Mouse (Mus musculus) megakaryocyte-erythroid progenitor cell, adult 5-6 weeks (primary cell): Measurements from ENCODE around the gene Cpb1. TPM values are rescaled to one million over a fixed set of nuclear protein-coding genes. Genes with fewer than 3 reads are reported as not detected.

Experiments used
- ATAC-seq: replicated peaks from 2 replicates; pipeline ENCODE4 v1.8.0; 2016; ENCODE audit warnings: mild to moderate bottlenecking, inconsistent platforms; ENCODE audit not compliant: severe bottlenecking, poor library complexity, low FRiP score, low TSS enrichment
- total RNA-seq, 2 experiments: library from RNA; stranded (forward) in 1 of 2; stranded (reverse) in 1 of 2; fragments of 200-1000, 215-1000 nt in 1 of 2; fragments of >200 nt in 1 of 2; fragmentation: Nextera tagmentation in 1 of 2; gene quantifications; 2 replicates each; pipeline ENCODE4 v1.2.3; 2014 to 2017

The Cpb1 gene
- not detected in 2 replicates for total RNA-seq (2014; fragmentation: Nextera tagmentation)
- total RNA-seq (2017), result not detected in 2 replicates

DNA sequence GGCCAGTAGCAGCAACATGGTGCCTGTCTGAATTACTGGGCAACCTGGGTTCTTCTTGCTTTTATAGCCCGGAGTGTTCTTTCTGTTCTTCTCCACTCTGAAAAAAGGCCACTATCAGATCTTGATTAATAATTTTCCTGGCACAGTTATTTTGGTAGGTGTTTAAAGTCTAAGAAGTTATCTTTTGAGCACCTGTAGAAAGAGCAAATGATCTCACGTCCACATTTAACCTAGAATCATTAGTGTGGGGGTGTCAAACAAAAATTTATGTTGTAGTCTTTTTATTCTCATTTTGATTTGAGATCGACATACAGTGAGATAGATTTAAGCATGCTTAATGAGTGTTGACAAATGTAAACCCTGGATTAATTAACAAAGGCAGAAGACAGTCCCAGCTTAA lies at the start of gene Cpb1:
Gene Cpb1, minus strand, starts transcription at position 101 of the 400 bp plus-strand sequence.
- ATAC-seq, result no peak

DNA sequence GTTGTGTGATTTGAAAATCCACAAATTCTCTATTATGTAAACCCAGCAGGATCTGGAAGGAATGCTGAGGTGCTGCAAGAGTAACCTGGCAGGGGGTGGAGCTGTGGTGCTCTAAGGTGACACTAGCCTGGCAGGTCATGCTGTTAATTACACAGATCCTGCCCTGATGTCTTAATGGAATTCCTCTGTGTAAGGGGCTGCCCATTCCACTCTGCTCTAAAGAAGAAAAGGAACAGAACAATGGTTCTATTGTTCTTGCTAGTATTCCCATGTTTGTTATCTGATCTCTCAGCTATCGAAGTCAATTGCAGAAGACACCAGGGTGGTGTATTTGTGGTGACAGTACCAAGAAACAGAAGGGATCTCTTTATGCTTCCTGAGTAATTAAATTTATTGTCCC lies 41.7 kb upstream of the Cpb1 start:
- ATAC-seq, result no peak

DNA sequence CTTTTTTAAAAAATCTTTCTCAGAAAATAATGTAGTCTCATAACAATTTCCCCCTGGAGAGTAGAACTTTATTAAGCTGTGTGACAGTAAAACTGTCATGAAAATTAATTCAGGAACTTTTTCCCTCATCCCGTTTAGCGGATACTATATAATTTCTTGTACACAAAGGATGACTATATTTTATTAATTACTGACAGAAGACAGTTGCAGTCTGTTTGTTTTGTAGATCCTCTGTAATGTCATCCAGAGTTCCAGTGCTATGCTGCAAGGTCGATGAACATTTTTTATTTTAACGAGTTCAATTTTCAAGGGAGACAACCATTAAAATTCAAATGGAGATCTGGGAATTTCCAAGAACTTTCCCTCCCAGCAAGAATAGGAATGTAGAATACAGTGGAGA lies 33.6 kb upstream of the Cpb1 start:
- no peak for ATAC-seq

DNA sequence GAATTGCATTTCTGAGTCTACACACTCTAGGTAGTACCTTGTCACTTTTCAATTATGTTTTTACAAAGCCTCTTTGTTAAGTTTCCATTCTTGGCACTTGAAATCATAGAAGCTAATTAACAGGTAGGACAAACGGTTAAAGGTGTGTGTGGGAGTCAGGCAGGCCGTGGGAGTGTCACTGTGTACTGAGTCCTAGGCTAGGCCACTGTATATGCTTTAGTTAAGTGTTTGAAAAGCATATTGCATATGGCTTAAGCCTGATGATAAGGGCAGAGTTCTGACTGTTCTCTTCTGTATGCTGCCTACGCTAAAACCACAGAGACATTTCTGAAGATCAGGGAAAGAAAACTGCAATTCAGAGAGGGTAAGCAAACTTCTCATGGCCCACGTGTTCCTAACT lies 31.7 kb upstream of the Cpb1 start:
- no peak for ATAC-seq

DNA sequence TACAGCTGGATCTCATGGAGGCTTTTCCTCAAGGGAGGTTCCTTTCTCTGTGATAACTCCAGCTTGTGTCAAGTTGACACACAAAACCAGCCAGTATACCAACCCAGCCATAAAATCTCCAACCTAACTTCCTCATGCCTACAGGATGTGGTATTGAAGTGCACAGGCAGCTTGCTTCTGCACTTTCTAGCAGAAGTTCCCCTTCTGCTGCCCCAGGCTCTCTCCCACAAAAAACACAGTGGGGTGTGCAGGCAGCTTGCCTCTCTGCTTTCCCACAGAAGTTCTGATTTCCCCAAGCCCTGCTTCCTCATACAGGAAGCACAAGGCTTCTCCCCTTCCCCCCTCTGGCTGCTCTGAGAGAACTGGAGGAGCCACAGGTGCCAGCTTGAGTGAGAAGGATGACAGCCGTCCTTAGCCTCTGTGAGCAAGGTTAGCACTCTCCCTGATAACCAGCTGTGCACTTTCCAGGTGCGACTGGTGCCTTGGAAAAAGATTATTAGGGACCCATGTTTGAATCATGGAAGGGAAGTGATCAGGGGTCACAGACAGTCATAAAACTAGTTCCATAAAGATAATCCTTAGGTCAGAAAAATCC lies 29.3 kb upstream of the Cpb1 start:
- ATAC-seq, result 0 out of 2 replicates have a peak, but pooled peaks have one; percentile 47

DNA sequence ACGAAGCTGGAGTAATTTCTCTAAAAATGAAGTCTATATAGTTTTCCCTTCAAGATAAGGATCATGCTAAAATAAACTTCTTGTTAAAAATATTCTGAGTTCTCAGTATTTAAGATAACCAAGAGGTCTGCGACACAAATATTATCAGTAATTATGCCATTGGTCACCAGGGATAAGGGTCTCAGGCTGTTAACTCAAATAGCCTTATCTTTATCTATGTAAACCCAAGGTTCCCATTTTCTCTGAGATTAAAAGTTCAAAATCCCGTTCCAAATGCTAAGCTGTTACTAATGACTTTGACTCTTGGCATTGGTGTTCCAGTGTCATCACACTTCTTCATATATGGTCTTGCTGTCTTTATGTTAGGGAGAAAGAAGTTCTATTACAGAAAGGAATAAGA lies 20.0 kb upstream of the Cpb1 start:
- ATAC-seq, result no peak

DNA sequence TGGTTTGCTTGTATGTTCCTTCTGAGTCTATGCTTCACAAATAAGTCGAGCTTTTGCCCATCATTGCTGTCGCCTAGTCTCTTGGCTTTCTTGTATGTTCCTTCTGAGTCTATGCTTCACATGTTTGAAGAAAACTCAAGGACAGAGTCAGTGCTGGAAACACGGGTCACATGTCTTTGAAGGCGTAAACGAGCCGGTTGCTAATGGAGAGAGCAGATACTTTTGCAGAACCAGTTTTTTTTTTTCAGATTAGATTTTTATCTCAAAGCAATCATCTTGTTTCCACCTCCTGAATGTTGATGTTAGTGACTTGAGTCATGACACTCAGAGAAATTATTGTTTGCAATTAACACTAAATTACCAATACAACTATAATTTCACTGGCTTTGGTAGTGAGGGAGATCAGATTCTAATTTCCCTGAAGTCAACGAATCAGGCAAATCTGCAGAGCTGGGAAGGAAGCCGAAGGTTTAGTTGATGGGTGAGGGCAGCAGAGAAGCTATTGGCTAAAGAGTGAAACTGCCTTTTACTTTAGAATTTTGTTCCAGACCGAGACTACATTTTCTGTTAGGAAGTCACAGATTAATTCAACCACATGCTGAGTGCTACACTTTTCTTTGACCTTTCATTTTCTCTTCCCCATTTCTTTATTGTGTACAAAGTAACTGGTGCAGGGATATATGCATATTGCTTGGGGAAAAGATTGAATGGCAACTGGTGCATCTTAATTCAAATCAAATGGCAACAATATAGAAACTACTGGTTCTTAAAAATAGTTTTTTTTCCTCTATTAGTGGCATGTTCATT lies 19.2 kb upstream of the Cpb1 start:
- no peak for ATAC-seq

DNA sequence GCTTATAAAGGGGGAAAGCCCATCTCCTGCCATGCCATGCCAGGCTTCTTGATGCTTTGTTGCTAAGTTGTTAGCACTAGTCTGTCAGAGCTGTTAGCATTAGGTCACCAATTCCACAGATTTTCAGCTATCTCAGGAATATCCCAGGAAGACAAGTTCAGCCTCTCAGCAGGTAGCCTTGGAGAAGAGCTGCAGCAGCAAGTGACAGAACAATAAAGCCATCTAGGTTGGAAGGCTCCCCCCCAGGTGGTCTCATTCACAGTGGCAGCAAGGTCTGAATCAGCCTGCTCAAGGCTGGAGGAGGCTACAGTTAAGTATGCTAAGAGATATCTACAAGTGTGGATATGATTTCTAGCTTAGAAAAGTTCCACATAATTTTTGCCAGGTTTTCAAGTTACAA lies 15.8 kb upstream of the Cpb1 start:
- no peak for ATAC-seq

DNA sequence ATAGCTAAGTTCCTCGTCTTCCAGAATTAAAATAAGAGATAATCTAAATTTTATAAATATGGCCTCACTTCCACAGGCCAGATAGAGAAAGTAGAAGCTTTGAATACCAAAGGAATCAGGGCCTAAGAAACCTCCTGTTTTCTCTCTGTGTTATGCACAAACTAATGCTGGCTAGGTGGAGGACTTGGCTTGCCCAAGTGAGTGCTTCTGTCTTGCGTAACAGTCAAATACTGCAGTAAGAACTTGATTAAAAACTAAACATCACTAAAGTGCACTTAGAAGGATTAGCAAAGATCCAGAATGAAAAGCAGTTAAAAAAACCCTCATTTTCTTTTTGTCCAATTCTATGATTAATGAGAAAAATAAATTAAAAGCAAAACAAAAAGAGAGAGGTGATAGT lies 13.2 kb upstream of the Cpb1 start:
- no peak for ATAC-seq

DNA sequence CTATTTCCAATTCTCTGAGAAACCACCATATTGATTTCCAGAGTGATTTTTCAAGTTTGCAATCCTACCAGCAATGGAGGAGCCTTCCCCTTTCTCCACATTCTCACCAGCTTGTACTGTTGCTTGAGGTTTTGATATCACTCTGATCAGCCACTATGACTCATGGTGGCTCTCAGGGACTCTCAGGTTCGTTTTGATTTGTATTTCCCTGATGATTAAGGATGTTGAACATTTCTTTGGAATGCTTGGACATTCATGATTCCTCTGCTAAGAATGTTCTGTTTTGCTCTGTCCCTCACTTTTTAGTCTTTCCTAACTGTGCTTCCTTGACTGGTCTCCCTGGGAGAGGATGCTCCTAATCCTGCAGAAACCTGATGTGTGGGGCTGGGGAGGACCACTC lies 6.3 kb upstream of the Cpb1 start:
- ATAC-seq, result no peak

DNA sequence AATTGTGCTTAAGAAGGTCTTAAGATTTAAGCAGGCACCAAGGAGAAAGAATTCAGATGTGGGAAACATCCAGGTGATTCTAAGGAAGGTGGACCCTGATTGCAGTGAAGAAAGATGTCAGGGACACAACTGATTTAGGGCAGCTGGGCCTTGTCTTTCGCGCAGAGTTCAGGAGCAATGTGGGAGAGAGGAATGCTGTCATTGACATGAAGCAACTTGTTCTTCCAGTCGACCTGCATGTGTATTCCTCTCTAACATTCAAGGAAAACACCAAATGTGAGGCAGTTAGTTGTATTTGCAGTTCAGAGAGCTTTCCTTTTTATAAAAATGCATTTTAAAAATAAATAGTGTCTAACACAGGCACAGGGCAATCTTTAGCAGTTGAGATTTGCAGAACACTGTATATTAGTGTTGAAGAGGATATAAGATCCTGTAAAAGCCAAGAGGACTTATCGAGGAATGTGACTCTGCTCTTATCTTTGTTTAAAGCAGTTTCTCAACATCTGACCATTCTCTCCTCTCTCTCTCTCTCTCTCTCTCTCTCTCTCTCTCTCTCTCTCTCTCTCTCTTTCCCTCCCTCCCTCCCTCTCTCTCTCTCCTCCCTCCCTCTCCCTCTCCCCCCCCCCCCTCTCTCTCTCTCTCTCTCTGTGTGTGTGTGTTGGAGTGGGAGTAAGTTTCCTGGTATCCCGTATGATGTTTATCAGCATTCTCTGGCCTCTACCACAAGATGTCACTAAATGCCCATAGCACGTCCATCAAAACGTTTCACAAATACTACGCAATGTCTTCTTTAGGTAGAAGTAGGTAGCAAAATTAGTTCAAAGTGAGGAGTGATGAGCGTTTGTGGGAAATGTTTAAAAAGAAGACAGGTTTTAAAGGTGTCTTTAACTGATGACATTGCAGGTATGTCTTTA lies 20.7 kb downstream of the Cpb1 start:
- ATAC-seq, result no peak

DNA sequence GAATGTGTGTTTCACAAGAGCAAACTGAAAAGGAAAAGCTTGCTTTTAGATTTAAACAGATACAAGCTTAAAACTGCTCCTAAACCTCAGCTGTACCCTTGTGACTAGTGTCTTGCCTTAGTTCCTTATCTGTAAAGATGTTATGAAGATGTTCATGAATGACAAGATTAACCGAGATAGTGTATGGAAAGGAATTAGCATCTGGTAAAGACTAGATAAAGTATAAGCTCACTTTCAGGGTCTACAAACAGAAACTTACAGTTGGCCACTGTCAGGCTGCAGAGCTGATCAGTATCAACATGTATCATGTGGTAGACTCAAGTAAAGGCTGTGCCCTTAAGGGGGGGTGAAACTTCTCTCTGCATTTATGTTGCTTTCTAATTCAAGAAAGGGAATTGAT lies 31.6 kb downstream of the Cpb1 start:
- ATAC-seq, result peak; percentile 74

DNA sequence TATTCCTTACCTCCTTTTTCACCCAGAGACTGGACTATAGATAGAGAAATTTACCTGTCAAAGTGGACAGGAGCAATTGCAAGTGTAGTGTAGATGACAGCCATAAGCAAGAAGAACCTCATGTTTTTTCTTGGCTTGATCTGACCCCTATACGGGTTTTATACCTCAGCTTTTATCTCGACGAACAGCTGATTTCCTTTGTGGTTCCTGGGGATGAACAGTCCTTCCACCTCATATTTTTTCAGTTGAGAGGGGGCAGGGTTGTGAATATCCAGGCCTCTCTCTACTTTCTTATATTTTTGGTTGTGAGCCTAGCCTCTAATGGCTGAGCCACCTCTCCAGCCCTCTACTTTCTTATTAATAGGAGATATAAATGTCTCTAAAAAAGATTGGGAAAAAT lies 33.5 kb downstream of the Cpb1 start, which contains the start of gene Cpa3:
Gene Cpa3, minus strand, starts transcription at position 132 of the 400 bp plus-strand sequence.
- ATAC-seq, result peak; percentile 56; the same call in 1 of the 2 replicates

DNA sequence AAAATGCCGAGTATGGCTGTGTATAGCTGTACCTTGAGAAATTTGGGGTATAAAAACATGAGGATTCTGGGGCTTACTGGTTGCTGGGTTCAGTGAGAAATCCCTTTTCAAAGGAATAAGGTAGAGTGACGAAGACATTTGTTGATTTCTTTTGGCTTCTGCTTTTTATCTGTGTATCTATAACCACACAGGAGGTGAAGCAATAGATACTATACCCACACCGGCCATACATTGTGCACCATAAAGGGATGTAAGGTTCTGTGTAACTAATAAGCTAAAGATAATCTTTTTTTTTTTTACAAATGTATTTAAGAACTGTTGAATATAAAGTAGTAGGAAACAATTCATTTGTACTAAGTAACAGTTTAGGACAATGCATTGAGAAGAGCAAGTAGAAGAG lies 35.8 kb downstream of the Cpb1 start:
- ATAC-seq, result no peak

DNA sequence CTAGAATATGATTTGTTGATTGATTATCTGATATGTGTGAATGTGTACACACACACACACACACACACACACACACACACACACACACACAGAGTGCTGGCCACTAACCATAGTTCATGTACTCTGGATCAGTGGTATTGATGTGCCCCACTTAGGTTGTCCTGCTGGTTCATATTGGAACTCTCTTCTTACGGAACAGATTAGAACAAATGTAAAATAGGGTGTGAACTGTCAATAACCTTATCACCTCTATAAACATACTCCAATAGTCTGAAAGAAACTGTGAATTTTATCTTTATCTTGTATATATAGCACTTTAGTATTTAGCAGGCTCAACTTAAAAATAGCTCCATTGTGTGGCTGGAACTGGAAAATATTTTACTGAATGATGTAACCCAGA lies 38.6 kb downstream of the Cpb1 start:
- ATAC-seq, result no peak

DNA sequence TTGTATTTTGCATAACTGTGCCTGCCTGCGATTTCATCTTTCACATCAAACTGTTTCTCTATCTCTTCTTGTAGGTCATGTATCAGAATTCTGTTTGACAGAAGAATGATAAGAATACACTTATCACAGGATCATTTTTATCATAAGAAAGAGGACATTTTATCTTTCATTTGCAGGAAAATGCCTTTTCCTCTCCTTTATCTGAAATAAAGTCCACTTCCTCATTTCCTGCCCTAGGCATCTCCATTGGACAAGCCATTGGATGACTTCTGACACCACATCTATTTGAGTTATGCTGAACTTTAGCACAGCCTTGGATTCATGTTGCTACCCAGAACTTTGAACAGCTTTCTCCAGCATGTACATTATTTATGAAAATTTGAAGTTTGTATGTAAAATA lies 46.5 kb downstream of the Cpb1 start:
- ATAC-seq, result no peak

DNA sequence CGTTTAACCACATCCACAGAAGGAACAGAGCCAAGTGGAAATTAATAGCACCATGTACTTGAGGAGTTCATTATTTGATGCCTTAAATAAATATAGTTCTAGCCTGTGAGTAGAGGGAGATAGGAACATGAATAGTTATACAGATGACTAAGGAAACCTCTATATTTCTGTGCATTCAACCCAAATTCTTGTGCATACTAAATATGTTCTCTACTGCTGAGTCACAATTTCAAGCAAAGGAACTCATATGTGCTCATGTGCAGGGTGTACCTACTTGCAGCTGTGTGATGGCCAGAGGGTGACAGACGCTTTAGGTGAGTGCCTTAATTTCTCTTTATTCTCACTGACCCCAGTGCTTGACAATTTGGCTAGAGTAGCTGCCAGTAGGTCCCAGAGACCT lies 50.1 kb downstream of the Cpb1 start:
- ATAC-seq, result no peak

DNA sequence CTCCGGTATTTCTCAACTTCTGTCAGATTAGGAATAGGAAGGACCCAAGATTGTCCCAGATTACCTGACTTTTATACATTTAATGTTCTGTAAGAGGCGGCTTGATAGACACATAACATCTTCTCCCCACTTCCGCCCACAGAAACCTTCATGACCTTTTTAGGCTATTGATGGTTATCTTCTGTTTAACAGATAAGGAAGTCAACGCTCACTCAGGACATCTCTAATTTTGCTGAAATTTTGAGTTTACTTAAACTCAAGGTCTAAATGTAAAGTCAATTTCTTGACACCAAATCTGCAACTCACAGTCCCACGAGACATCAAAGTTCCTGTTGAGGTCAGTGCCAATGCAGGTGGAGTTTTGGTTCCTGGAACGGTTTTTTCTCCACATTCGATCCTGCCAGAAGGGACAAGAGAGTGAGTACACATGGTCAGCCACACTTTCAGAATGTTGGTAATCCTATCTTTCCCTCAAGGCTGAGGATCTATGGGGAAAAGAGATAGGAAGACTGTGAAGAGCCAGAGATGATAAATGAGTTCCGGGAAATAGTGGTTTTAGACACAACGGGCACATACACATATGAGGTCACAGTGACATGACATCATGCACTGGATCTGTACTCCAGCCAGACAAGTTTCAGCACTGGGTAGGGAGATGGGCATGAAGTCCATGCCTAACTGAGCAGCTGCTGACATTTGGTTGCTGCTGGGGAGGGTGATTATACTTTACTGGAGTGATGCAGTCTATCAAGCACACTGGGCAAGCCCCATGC lies 52.4 kb downstream of the Cpb1 start:
- 0 out of 2 replicates have a peak, but pooled peaks have one; percentile 26 for ATAC-seq

DNA sequence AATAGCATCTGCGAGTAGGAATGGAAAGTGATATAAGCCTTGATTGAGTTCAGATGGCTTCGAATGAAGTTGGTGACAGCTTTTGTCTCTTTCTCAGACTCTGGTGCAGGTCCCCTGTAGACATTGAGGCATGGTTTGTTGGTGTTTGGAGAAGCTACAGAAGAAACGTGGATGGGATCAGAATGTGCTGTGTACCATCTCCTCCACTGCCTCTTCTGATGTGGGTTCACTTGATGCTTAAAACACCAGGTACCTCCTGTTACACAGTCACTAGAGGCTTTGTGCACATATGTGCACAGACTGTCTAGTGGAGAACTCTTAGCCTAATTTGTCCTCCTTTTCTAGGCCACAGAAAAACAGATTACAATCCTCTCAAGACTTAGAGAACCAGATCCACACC lies 53.4 kb downstream of the Cpb1 start:
- no peak for ATAC-seq
